Mouse (Mus musculus): ENCODE data around the gene Cx3cr1. TPM values are rescaled to one million over a fixed set of nuclear protein-coding genes. Genes with fewer than 3 reads are reported as not detected.

The Cx3cr1 gene
- polyA plus RNA-seq, 1 experiment from 2014 or later = 8.0 TPM

- H3K4me3 ChIP-seq (ENCODE audit: low read depth, low read length) = no peak overlapping the region
- H3K4me2 ChIP-seq (replicated peaks; ENCODE audit: low read depth, low read length) = no peak overlapping the region
- TF ChIP-seq CTCF (IDR thresholded peaks at IDR 0.05) (no peak), EP300 (IDR thresholded peaks at IDR 0.05) (no peak)
- H3K27ac ChIP-seq (ENCODE audit: low read length) = no peak overlapping the region
- DNase-seq (ENCODE audit: low spot score) (no peak), ATAC-seq (no peak)
- peaks cover 41% of the 10 kb centered on the region for H3K36me3 ChIP-seq (ENCODE audit: insufficient read depth, low read length)
- 75% methylated on average over 1 of the region's 1 CpGs for WGBS
- H3K9me3 ChIP-seq (ENCODE audit: low read length) = no peaks in the 10 kb centered on the region
- no peak overlapping the region for H3K9ac ChIP-seq (replicated peaks; ENCODE audit: low read depth)
- H3K4me1 ChIP-seq (ENCODE audit: insufficient read depth, low read depth, low read length) = no peaks in the 10 kb centered on the region
- no peaks in the 10 kb centered on the region for H3K27me3 ChIP-seq (replicated peaks; ENCODE audit: insufficient read depth, low read length)
These were observed 149.8 kb downstream of the Cx3cr1 start for GRCm38 (mm10) chr9:119919858-119920257.

DNA sequence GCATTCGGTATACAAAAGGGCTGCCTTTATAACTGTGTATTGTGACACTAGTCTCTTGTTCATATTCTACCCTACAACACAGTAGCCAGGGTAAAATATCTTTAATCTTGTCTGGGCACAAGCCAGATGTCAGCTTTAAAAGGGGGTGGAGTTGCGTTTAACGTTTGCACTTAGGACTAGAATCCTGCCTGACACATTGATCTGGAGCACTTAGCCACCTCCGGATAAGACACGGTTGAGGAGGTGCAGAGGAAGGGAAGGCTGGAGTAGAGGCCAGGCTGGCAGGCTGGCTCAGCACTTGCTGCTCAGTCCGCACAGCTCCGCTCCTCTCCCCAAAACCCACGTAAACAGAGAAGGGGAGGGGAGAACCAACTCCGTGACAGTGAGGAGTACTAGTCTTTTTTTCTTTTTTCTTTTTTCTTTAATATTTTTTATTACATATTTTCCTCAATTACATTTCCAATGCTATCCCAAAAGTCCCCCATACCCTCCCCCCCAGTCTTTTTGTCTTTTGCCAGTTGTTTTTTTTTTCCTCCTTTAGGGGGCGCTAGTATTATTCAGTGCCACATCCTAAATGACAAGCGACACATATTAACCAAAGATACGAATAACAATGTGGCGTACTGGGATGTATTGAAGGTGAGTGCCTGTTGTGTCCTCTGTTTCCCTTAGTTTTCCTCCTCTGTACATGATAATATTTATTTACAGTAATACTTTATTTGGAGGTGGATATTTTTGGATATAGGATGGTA, 156.4 kb downstream of the Cx3cr1 start:
- Histone ChIP-seq H3K27me3 (replicated peaks; ENCODE audit: insufficient read depth, low read length) (no peaks in the 10 kb centered on the region), H3K36me3 (ENCODE audit: insufficient read depth, low read length) (peaks cover 66% of the 10 kb centered on the region), H3K9ac (replicated peaks; ENCODE audit: low read depth) (no peak overlapping the region), H3K4me1 (ENCODE audit: insufficient read depth, low read depth, low read length) (no peaks in the 10 kb centered on the region), H3K9me3 (ENCODE audit: low read length) (no peaks in the 10 kb centered on the region), H3K4me2 (replicated peaks; ENCODE audit: low read depth, low read length) (no peak overlapping the region), H3K4me3 (ENCODE audit: low read depth, low read length) (no peak overlapping the region), H3K27ac (ENCODE audit: low read length) (no peak overlapping the region)
- ATAC-seq (no peak), DNase-seq (ENCODE audit: low spot score) (peak; percentile 30)
- TF ChIP-seq EP300 (IDR thresholded peaks at IDR 0.05) (no peak), CTCF (IDR thresholded peaks at IDR 0.05) (peak; percentile 58)
- 71% methylated on average over 13 of the region's 13 CpGs for WGBS

DNA sequence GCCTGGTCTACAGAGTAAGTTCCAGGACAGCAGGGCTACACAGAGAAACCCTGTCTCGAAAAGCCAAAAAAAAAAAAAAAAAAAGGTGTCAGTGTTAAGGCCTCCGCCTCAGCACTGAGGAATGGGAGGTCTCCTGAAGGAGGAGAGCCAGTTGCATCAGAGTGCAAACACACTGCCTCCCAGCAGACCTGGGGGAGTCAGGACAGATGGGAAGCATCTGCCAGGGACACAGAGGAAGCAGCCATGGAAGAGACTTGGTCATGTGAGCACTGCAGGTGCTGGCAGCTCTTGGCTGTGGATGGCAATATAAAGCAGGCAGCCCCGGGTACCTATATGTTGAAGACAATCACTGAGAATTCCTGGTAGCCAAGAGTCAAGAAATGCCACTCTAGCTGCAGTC, 159.7 kb downstream of the Cx3cr1 start:
- Histone ChIP-seq H3K4me2 (replicated peaks; ENCODE audit: low read depth, low read length) (no peak overlapping the region), H3K27me3 (replicated peaks; ENCODE audit: insufficient read depth, low read length) (no peaks in the 10 kb centered on the region), H3K9ac (replicated peaks; ENCODE audit: low read depth) (no peak overlapping the region), H3K9me3 (ENCODE audit: low read length) (no peaks in the 10 kb centered on the region), H3K36me3 (ENCODE audit: insufficient read depth, low read length) (peaks cover 78% of the 10 kb centered on the region), H3K4me3 (ENCODE audit: low read depth, low read length) (no peak overlapping the region), H3K27ac (ENCODE audit: low read length) (no peak overlapping the region), H3K4me1 (ENCODE audit: insufficient read depth, low read depth, low read length) (no peaks in the 10 kb centered on the region)
- WGBS = 100% methylated on average over 3 of the region's 3 CpGs
- ATAC-seq (no peak), DNase-seq (ENCODE audit: low spot score) (no peak)
- no peak for TF ChIP-seq EP300 (IDR thresholded peaks at IDR 0.05)
- TF ChIP-seq CTCF (IDR thresholded peaks at IDR 0.05) = no peak

GRCm38 (mm10) chr9:119908708-119909107, 161.0 kb downstream of the Cx3cr1 start:
- ATAC-seq (no peak), DNase-seq (ENCODE audit: low spot score) (no peak)
- no peak overlapping the region for H3K27ac ChIP-seq (ENCODE audit: low read length)
- no peaks in the 10 kb centered on the region for H3K27me3 ChIP-seq (replicated peaks; ENCODE audit: insufficient read depth, low read length)
- 100% methylated on average over 3 of the region's 3 CpGs for WGBS
- H3K9me3 ChIP-seq (ENCODE audit: low read length) = no peaks in the 10 kb centered on the region
- H3K9ac ChIP-seq (replicated peaks; ENCODE audit: low read depth) = no peak overlapping the region
- H3K36me3 ChIP-seq (ENCODE audit: insufficient read depth, low read length) = peaks cover 78% of the 10 kb centered on the region
- no peak for TF ChIP-seq CTCF (IDR thresholded peaks at IDR 0.05)
- no peak for TF ChIP-seq EP300 (IDR thresholded peaks at IDR 0.05)
- no peaks in the 10 kb centered on the region for H3K4me1 ChIP-seq (ENCODE audit: insufficient read depth, low read depth, low read length)
- no peak overlapping the region for H3K4me2 ChIP-seq (replicated peaks; ENCODE audit: low read depth, low read length)
- H3K4me3 ChIP-seq (ENCODE audit: low read depth, low read length) = no peak overlapping the region

DNA sequence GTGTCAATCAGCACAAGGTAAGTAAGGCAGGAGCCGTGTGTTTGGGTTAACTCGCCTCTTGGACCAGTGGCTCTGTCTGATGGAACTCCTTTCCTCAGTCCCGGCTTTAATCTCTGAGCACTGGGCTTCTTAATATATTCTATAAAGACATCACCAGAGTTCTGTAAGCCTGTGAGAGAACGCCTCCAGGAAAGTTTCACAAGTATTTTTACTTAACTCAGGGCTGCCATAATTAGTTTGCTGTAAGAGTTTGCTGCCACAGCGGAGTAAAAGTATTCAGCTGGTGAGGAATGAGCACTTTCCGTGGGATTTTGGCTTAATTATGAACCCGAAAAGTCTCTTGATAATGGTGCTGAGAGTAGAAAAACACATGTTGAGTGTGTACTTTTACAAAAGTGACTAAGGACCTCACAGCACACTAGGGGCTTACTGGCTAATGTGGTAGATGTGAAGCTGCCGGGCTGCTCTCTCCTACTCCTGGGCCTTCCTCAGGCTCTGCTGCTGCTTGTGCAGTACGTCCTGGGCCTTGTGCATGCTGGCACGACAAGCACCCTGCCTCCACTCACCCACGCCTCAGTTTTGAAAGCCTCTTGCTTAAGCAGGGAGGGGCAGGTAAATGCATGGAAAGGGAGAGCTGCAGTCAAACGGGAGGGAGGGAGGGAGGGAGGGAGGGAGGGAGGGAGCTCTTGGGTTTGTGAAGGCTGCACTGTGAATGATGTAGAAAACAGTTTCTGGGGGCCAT, 167.1 kb downstream of the Cx3cr1 start:
- WGBS = 78% methylated on average over 11 of the region's 12 CpGs
- no peak overlapping the region for H3K4me3 ChIP-seq (ENCODE audit: low read depth, low read length)
- H3K9me3 ChIP-seq (ENCODE audit: low read length) = no peaks in the 10 kb centered on the region
- no peak overlapping the region for H3K9ac ChIP-seq (replicated peaks; ENCODE audit: low read depth)
- H3K27ac ChIP-seq (ENCODE audit: low read length) = no peak overlapping the region
- H3K4me1 ChIP-seq (ENCODE audit: insufficient read depth, low read depth, low read length) = no peaks in the 10 kb centered on the region
- H3K27me3 ChIP-seq (replicated peaks; ENCODE audit: insufficient read depth, low read length) = no peaks in the 10 kb centered on the region
- no peak overlapping the region for H3K4me2 ChIP-seq (replicated peaks; ENCODE audit: low read depth, low read length)
- DNase-seq (ENCODE audit: low spot score) (no peak), ATAC-seq (no peak)
- TF ChIP-seq CTCF (IDR thresholded peaks at IDR 0.05) = no peak
- H3K36me3 ChIP-seq (ENCODE audit: insufficient read depth, low read length) = peaks cover 28% of the 10 kb centered on the region; the same call in 1 of the 2 replicates

DNA sequence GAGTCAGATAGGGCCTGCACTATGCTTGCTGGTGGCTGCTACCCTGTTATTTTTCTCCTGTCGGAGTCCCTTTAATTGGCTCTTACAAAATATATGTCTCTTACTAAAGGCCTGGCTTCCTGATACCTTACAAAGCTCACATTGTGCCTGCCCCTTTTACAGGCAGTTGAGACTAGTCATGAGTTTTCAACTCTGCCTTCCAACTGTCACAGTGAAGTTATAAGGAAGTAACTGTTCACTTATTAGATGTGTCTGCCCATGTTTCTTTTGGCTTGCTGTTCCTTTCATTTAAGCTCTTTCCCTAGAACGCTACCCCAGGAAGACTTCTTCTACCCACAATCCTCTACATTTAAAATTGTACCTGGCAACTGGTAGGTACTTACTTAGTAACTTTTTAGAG, 170.2 kb downstream of the Cx3cr1 start:
- WGBS = 94% methylated on average over 2 of the region's 2 CpGs

More for the DNA sequence above, 170.2 kb downstream of the Cx3cr1 start:
- Histone ChIP-seq H3K4me3 (ENCODE audit: low read depth, low read length) (no peak overlapping the region), H3K9me3 (ENCODE audit: low read length) (no peaks in the 10 kb centered on the region), H3K4me2 (replicated peaks; ENCODE audit: low read depth, low read length) (no peak overlapping the region), H3K4me1 (ENCODE audit: insufficient read depth, low read depth, low read length) (peaks cover 10% of the 10 kb centered on the region; the same call in 1 of the 2 replicates), H3K9ac (replicated peaks; ENCODE audit: low read depth) (no peak overlapping the region), H3K27ac (ENCODE audit: low read length) (no peak overlapping the region), H3K36me3 (ENCODE audit: insufficient read depth, low read length) (peaks cover 5% of the 10 kb centered on the region; the same call in 1 of the 2 replicates), H3K27me3 (replicated peaks; ENCODE audit: insufficient read depth, low read length) (no peaks in the 10 kb centered on the region)
- no peak for ATAC-seq
- no peak for DNase-seq (ENCODE audit: low spot score)
- TF ChIP-seq EP300 (IDR thresholded peaks at IDR 0.05) (no peak), CTCF (IDR thresholded peaks at IDR 0.05) (no peak)

Measured in lung, postnatal 0 days (tissue).